Mouse (Mus musculus) brown adipose tissue, adult 24 weeks (tissue): ENCODE measurements at regions not wholly inside any gene's neighbourhood (a gene's known extent, or its start where the extent isn't known, plus 50 kb on each side); places are given as distances from the start of the nearest gene placed in this dataset.
"Not testable (repeated sequence)": the region's sequence is repeated elsewhere in the genome, so short reads cannot be mapped to it uniquely, and the experiment has no call there.

Experiments used
- H3K27ac ChIP-seq: fragments of 200-500 bp; replicated peaks from 2 replicates; pipeline ENCODE4 v1.5.1; 2012; ENCODE audit warnings: low read depth, mild to moderate bottlenecking, low read length
- H3K4me1 ChIP-seq: fragments of 200-500 bp; 2 replicates; pipeline ENCODE4 v1.6.1; 2012; ENCODE audit warnings: low read length, mixed read lengths; ENCODE audit not compliant: control insufficient read depth, insufficient read depth, insufficient read length
- H3K4me3 ChIP-seq: fragments of 200-500 bp; 2 replicates; pipeline ENCODE4 v1.5.1; 2012; ENCODE audit warnings: low read depth, mild to moderate bottlenecking, low read length, moderate library complexity; ENCODE audit not compliant: insufficient read depth

DNA sequence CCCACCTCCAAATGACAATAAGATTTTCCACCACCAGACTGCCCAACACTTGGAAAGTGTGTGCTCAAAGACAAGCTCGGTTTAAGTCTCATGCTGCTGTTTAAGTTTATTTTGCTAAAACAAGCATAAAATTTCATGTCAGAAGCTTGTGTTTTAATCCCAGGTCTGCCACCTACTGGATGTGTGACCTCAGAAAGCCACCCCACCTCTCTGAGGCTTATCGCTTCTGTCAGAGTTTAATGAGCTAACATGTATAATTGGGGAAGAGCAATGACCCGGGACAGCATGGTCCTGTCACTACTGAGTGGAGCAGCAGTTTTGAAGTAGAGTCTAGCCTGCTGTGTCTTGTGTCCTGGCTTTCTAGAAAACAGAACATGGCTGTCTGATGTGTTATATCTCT, 122.4 kb upstream of the Rad23b start:
- Histone ChIP-seq H3K27ac (no peak overlapping the region), H3K4me3 (no peak overlapping the region), H3K4me1 (no peaks in the 10 kb centered on the region)

DNA sequence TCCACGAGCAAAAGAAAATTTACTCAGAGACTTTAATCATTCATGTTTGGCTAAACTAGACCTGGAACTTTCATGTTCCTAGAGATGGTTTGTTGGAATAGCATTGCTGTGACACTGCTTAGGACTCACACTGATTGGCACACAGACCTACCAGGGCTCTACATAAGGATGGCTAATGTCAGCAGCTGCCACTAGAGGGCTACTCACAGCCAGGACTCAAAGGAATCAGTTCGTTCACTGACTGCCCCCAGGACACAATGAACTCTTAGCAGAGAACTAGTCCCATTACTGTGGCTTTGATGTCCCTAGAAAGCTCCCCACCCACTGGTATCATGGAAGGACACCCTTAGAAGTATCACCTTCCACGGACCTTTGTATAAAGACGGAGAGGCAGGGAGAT, 118.3 kb upstream of the Rad23b start:
- Histone ChIP-seq H3K4me1 (no peaks in the 10 kb centered on the region), H3K27ac (no peak overlapping the region), H3K4me3 (no peak overlapping the region)

DNA sequence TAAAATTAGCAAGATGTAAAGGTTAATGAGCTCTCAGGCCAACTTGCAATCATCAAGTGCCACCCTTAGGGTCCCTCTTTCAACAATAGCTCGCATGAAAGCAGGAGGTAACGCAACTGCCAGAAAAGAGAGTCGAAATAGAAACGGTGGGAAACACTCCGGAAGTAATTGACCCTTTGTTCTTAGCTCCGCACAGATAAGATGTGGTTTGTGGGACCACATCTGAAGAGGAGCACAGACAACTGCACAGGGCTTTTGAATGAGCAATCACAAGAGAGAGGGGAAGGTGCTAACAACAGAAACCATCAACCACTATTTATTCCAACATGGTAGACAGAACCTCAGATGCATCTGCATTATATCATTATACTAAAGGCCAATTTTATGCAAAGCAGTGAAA, 112.0 kb upstream of the Rad23b start:
- Histone ChIP-seq H3K4me1 (no peaks in the 10 kb centered on the region), H3K27ac (no peak overlapping the region), H3K4me3 (no peak overlapping the region)

DNA sequence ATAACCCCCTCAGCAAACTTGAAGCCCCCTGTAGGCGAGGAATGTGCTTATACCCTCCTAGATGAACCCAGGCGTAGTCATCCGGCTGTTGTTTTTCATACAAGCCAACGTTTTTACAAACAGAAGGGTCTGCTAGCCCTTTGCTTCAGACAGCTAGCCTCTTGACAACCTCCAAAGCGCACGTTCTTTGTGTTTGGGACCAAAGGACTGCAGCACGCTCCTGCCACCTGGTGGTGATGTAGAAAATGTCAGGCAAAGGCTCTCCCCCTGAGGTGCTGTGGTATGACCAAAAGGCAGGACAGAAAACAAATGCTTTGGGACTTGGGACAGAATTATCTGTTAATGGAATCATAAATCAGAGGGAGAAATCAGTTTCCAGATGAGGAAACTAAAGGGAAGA, 109.4 kb upstream of the Rad23b start:
- no peaks in the 10 kb centered on the region for H3K4me1 ChIP-seq
- no peak overlapping the region for H3K4me3 ChIP-seq
- no peak overlapping the region for H3K27ac ChIP-seq

DNA sequence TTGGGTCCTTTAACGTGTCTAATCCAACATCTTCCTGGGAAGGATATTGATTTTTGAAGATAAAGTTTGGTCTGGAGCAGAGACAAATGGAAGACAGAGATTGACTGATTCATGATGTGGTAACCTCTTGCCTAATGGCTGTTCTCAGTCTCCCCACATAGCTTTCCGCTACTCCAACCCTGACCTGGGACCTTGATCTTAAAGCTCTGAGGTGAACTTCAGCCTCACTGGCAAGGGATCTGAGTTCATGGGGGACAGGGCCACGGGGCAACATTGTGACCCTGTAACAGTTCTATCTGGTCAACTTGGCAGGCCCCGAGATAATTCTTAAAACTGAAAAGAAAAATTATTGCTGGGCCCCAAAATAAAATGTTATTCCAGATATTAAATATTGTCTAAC, 107.5 kb upstream of the Rad23b start:
- no peak overlapping the region for H3K4me3 ChIP-seq
- no peak overlapping the region for H3K27ac ChIP-seq
- H3K4me1 ChIP-seq = no peaks in the 10 kb centered on the region

DNA sequence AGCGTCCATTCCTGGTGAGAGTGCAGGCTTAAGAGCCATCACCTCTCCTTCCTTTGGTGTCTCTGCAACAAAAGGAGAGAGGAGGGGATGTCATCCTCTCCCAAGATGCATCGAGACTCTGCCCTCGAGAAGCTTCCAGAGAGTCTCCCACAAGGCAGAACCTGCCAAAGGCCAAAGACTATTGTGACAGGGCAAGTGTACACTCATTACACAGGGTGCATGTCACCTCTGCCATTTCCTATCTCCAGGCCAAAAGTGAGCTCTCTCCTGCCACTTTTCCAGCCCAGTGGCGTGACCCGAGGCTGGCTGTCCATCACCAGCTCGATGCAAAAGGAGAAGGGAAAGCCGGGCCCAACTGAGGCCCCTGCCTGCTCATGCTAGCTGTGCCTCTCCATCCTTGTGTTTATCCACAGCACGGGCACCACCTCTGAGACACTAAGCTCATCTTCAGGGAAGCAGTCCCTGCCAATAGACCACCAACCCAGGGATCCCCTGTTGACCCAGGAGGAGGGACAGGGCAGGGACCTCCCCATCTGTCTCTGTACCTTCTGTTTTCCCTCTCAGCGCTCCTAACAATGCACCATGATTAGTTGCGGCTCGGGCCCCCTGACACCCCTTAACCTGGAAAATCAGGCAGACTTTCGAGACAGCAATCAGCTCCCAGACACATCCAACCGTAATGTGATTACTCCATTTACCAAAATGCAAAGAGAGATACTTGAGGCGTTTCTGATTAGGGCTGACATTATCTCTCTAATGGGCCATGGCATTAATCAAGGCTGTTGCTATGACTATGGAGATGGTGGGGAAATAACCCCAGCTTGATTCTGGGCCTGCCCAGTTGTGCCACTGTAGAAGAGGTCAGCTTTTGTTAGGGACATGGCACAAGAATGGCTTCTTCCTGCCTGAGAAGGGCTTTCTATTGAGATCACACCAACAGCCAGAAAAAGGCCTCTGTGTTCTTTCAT, 106.5 kb upstream of the Rad23b start:
- Histone ChIP-seq H3K4me1 (no peaks in the 10 kb centered on the region), H3K27ac (no peak overlapping the region), H3K4me3 (no peak overlapping the region)

DNA sequence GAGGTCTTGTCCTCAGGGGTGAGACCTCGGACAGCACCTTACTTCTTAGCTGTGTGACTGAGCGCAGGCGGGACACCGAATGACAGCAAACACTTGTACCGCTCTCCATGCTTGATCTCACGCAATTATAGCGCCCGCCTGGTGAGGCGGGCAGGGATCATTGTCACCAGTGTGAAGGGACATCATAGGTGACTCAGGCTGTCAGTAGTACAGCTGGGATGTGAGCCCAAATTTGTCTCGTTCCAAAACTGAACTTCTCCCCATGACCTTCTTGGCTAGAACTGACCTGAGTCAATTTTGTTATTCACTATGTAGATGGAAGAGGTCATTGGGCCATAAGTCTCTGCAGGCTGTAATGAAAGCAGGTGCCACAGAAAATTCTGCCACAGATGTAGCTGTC, 104.1 kb upstream of the Rad23b start:
- H3K4me1 ChIP-seq = no peaks in the 10 kb centered on the region
- no peak overlapping the region for H3K4me3 ChIP-seq
- no peak overlapping the region for H3K27ac ChIP-seq

DNA sequence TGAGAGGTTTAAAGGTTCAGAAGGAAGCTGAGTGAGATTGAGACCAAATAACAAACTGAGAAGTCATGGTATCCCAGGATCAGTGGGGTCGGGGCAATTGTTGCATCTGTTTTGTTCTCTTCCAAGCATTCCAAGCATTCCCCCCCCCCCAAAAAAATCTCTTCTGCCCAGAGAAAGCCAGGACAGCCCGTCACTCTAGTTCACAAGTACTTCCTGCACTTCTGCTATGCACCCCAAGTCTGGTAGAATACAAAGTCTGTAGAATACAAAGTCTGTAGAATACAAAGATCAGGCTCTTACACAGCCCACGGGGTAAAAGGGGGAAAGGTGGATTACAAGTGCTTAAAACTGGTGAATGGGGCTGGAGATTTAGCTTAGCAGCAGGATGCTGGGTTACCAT, 99.5 kb upstream of the Rad23b start:
- no peak overlapping the region for H3K4me3 ChIP-seq
- H3K27ac ChIP-seq = no peak overlapping the region
- H3K4me1 ChIP-seq = no peaks in the 10 kb centered on the region

DNA sequence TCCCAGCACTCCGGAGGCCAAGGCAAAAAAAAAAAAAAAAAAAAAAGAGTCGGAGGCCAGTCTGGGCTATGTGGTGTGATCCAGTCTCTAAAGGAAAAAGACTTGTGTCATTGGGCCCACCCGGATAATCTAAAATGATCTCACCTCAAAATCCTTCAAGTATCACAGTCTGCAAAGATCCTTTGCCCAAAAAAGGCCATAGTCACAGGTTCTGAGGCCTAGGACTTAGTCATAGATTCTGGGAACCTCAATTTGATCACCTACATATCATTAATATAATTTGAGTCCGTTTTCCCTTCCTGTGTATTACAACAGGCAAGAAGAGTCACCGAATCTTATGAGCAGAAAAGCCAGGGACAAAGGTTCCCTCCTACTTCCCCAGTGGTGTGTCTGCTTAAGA, 98.3 kb upstream of the Rad23b start:
- Histone ChIP-seq H3K4me1 (no peaks in the 10 kb centered on the region), H3K4me3 (no peak overlapping the region), H3K27ac (no peak overlapping the region)

DNA sequence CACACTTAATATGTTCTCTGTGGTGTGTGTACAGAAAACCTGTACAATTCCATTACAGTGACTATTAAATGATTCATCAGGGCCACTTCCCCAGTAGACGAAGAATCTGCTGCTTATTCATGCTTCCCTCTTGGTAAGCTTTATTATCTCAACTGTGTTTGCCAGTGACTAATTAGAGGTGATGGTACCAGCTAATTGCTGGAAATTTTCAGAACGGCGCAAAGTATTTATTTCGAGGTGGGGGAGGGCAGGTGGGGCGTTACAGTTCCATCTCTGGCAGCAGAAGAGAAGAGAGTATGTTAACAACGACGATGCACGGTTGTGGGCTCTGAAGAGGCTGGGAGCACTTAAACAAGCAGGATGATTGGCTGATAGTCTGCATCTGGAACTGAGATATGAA, 96.1 kb upstream of the Rad23b start:
- Histone ChIP-seq H3K27ac (no peak overlapping the region), H3K4me1 (no peaks in the 10 kb centered on the region), H3K4me3 (no peak overlapping the region)

DNA sequence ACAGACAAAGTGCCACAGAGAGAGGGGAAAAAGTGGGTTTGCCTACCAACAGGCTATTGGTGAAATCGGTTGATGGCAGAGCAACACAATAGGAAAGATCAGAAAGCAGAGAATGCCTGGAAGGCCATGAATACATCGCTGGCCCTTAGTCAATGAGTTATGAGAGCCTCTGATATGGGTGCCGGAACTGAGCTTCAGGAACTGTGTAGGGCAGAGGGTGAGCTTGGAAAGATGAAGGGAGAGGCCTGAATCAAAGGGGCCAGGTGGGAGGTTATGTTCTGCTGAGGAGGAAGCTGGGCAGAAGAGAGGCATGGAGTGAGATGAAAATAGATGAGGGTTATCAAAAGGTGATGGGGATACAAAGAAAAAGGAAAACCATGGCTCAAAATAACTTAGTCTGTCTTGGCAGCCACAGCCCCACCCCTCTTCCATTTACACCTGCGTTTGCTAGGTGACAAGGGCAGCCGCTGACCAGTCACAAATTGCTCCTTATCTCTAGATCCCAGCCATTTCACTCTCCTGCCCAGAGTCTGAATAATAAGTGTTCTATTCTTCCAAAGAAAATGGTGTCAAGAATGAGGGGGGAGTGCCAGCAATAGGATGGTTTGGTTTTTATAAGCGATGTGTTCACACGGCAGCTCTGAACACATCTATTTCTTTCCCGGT, 77.7 kb upstream of the Rad23b start:
- Histone ChIP-seq H3K4me3 (no peak overlapping the region), H3K27ac (no peak overlapping the region), H3K4me1 (no peaks in the 10 kb centered on the region)

DNA sequence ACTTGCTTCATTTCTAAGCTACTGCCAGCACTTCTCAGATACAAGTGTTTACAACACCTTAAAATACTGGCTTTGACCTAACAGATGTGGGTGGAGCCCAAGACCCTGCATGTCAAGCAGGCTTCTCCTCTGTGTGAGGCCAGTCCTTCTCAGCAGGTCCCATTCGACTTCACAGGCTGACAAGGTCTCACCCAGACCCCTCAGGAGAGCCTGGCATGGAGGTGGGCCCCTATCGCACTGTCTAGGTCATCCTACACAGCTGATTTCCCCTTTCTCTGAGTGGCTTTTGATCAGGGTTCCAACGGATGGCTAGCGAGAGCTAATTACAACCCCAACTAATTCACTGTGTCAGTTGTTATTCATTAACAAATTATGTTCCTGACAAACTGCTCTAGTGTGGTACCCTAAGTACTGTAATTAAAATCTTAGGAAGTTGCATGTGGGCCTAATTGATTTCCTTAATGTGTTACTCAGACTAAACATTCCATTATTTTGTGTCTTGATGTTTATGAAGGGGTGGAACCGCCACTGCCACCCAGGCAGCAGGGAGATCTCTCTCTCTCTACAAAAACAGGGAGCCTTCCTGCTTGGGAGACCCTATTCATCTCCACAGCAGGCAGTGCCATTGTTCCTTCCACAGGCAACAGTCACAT, 73.4 kb upstream of the Rad23b start:
- H3K4me3 ChIP-seq = no peak overlapping the region
- H3K4me1 ChIP-seq = no peaks in the 10 kb centered on the region
- no peak overlapping the region for H3K27ac ChIP-seq

DNA sequence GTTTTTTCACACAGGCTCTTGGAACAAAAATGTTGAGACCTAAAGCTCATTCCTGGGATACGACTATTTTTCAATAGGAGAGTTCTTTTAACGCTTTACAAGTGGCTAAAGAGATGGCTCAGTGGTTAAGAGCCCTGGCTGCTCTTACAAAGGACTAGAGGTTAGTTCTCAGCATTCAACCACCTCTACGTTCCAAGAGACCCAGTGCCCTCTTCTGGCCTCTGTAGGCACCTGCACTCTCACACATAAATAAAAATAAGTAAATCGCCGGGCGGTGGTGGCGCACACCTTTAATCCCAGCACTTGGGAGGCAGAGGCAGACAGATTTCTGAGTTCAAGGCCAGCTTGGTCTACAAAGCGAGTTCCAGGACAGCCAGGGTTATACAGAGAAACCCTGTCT, 70.5 kb upstream of the Rad23b start:
- H3K4me1 ChIP-seq, H3K27ac ChIP-seq, H3K4me3 ChIP-seq: not testable (repeated sequence)

DNA sequence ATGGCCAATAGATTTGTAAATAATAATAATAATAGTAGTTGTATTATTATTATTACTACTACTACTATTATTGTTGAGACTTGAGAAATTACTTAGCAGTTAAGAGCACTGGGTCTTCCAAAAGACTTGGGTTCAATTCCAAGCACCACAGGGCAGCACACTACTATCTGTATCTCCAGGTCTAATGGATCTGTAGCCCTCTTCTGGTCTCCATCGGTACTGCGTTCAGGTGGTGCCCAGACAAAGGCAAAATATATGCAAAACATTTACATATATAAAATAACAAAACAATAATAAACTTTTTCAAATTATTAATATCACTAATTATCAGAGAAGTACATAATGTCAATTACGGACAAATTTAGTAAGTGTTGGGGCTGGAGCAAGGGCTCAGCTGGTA, 69.1 kb upstream of the Rad23b start:
- Histone ChIP-seq H3K27ac (no peak overlapping the region), H3K4me3 (no peak overlapping the region), H3K4me1 (no peaks in the 10 kb centered on the region)

DNA sequence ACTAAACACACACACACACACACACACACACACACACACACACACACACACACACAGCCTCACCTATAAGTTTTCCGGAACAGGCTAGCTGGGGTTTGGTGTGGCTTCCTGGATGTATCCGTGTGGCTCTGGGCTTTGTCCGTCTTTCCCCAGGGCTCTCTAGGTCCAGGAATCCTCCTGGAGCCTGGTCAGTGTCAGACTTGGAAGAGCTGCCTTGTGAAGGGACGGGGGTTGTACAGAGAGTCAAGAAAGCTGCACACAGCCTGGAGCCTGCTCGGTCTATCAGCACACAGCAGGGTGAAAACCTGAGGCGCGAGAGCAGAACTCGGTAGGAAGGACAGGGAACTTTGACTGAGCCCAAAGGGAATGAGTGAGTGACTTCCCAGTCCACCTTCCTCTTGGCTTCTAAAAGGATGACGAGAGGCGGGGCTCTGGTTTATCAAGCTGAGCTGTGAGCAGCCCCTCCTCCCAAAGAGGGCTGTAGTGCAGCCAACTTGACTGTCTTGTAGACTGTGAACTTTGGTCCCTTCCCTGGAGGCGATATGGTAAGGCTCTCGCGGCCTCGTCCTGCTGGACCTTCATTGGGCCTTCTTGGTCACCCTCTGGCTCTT, 68.3 kb upstream of the Rad23b start:
- no peak overlapping the region for H3K27ac ChIP-seq
- no peaks in the 10 kb centered on the region for H3K4me1 ChIP-seq
- H3K4me3 ChIP-seq = no peak overlapping the region
